9 mouse cellular contexts compared by ENCODE assay signal in genomic region chr14:55146829-55147401, GRCm38 (mm10). TPM values are rescaled to one million over a fixed set of nuclear protein-coding genes. Genes with fewer than 3 reads are reported as not detected.
DNase-seq lines count a peak whose midpoint lies in the region; ATAC-seq and TF ChIP-seq lines count a peak whose summit lies in the region.
"Had no signal": no experiment of that assay in that cellular context is flagged by ENCODE, and none has a peak within 500 bp of the region (broad histone marks: within the 10 kb centered on the region; RNA-seq: fewer than 3 reads in every experiment).

No protein-coding gene starts in this region.

- peaks cover 39% of the 10 kb centered on the region for H3K27me3 ChIP-seq in myocyte (ENCODE audit: control insufficient read depth, insufficient read depth, insufficient read length)
- no peaks in the 10 kb centered on the region for H3K27me3 ChIP-seq in intestine, embryonic 15.5 days (replicated peaks)
- H3K27me3 ChIP-seq: limb, embryonic 13.5 days had no signal

- no peaks in the 10 kb centered on the region for H3K79me2 ChIP-seq in myocyte (ENCODE audit: control insufficient read depth, insufficient read depth)

- H3K9ac ChIP-seq in intestine, embryonic 15.5 days, result no peak overlapping the region
- H3K9ac ChIP-seq: limb, embryonic 13.5 days had no signal

- no peak for TF ChIP-seq CTCF in left cerebral cortex, adult 2 months (IDR thresholded peaks at IDR 0.05)

- no peaks in the 10 kb centered on the region for H3K4me1 ChIP-seq in intestine, embryonic 15.5 days (replicated peaks)

- no peaks in the 10 kb centered on the region for H3K9me3 ChIP-seq in intestine, embryonic 15.5 days
- H3K9me3 ChIP-seq: limb, embryonic 13.5 days had no signal

- DNase-seq in adrenal gland, postnatal 10 days, result peak; percentile 43
- no peak for DNase-seq in adrenal gland, postnatal 4 days (ENCODE audit: low spot score in 2 of 2)
- DNase-seq in ovary, adult 18-20 months (ENCODE audit: low spot score), result peak; percentile 8
- DNase-seq in ovary, postnatal 10 days (ENCODE audit: low spot score), result no peak
- DNase-seq in heart, adult 9 months (ENCODE audit: low spot score in 2 of 2), result peak; percentile 44 to 56
- DNase-seq in left cerebral cortex, adult 2 months (ENCODE audit: extremely low spot score in 1 of 2, low spot score in 2 of 2), result no peak

- TF ChIP-seq POLR2A in myocyte (IDR thresholded peaks at IDR 0.05; ENCODE audit: insufficient read length, low read depth), result no peak

- H3K36me3 ChIP-seq in myocyte (ENCODE audit: control insufficient read depth, insufficient read depth), result no peaks in the 10 kb centered on the region
- H3K36me3 ChIP-seq in intestine, embryonic 15.5 days, result no peaks in the 10 kb centered on the region
- H3K36me3 ChIP-seq: limb, embryonic 13.5 days had no signal

- WGBS in intestine, embryonic 15.5 days, result 84% methylated on average over 12 of the region's 12 CpGs

- H3ac ChIP-seq in myocyte (ENCODE audit: control insufficient read depth, insufficient read length), result no peak overlapping the region

- ATAC-seq in intestine, embryonic 15.5 days, result no peak

- intact Hi-C loops in left cerebral cortex, adult 2 months (cut with DNase I), result loop anchor here (5.0 kb wide), 4 partner anchors 65 to 310 kb away; no protein-coding TSS in a partner anchor

- no peak overlapping the region for H3K27ac ChIP-seq in left cerebral cortex, adult 2 months
- no peak overlapping the region for H3K27ac ChIP-seq in intestine, embryonic 15.5 days
- H3K27ac ChIP-seq: limb, embryonic 13.5 days had no signal

- peak overlapping the region; percentile 18 for H3K4me2 ChIP-seq in myocyte (ENCODE audit: low read depth)
- H3K4me2 ChIP-seq in intestine, embryonic 15.5 days (replicated peaks), result no peak overlapping the region
- H3K4me2 ChIP-seq: limb, embryonic 13.5 days had no signal

- H3K4me3 ChIP-seq in myocyte, result no peak overlapping the region
- H3K4me3 ChIP-seq in left cerebral cortex, adult 2 months, result no peak overlapping the region
- no peak overlapping the region for H3K4me3 ChIP-seq in intestine, embryonic 15.5 days (replicated peaks)
- H3K4me3 ChIP-seq: limb, embryonic 13.5 days had no signal

TF ChIP-seq in myocyte, 11 proteins besides CTCF, POLR2A, EP300 and RAD21:
- TF ChIP-seq MYOG (IDR thresholded peaks at IDR 0.05; ENCODE audit: control insufficient read depth in 1 of 3, insufficient read depth in 1 of 3, insufficient read length in 2 of 3, low read depth in 2 of 3) (peak in 1 of 3 experiments; percentile 28), REST (IDR thresholded peaks at IDR 0.05; ENCODE audit: insufficient read depth, insufficient read length) (no peak)

RNA-seq across cellular contexts. Expression of gene Jph4, which starts 30.2 kb away (rescaled TPM):
- 1 to 10 TPM; 4.3 to 7.5 TPM for total RNA-seq in adrenal gland, postnatal 10 days (2021)
- 10 to 100 TPM; 11.9 to 14.8 TPM for total RNA-seq in adrenal gland, postnatal 4 days (2021)
- polyA plus RNA-seq in myocyte (2012; fragmentation: generic; extraction: Trizol), result not detected
- 100 to 1,000 TPM; 300 to 347 TPM for total RNA-seq in left cerebral cortex, adult 2 months (2021)
- polyA plus RNA-seq in intestine, embryonic 15.5 days (2015; fragmentation: Nextera tagmentation; extraction: Ambion mirVana), result 1.6 and 1.7 TPM in 2 replicates

RNA-seq across cellular contexts. Expression of gene Ap1g2, which starts 40.5 kb away (rescaled TPM):
- total RNA-seq in adrenal gland, postnatal 10 days (2021), result 10 to 100 TPM; 20.0 to 31.3 TPM
- total RNA-seq in adrenal gland, postnatal 4 days (2021), result 10 to 100 TPM; 30.3 to 34.0 TPM
- polyA plus RNA-seq in myocyte (2012; fragmentation: generic; extraction: Trizol), result 6.5 TPM
- total RNA-seq in left cerebral cortex, adult 2 months (2021), result 1 to 10 TPM; 7.7 to 9.5 TPM
- polyA plus RNA-seq in intestine, embryonic 15.5 days (2015; fragmentation: Nextera tagmentation; extraction: Ambion mirVana), result 71.9 and 73.9 TPM in 2 replicates

RNA-seq across cellular contexts. Expression of gene Thtpa, which starts 52.3 kb away (rescaled TPM):
- total RNA-seq in adrenal gland, postnatal 10 days (2021), result 10 to 100 TPM; 13.2 to 17.5 TPM
- 10 to 100 TPM; 21.0 to 21.3 TPM for total RNA-seq in adrenal gland, postnatal 4 days (2021)
- polyA plus RNA-seq in myocyte (2012; fragmentation: generic; extraction: Trizol), result 10.8 TPM
- total RNA-seq in left cerebral cortex, adult 2 months (2021), result 10 to 100 TPM; 18.1 to 22.8 TPM
- polyA plus RNA-seq in intestine, embryonic 15.5 days (2015; fragmentation: Nextera tagmentation; extraction: Ambion mirVana), result 19.0 and 19.4 TPM in 2 replicates

RNA-seq across cellular contexts. Expression of gene Zfhx2, which starts 54.8 kb away (rescaled TPM):
- total RNA-seq in adrenal gland, postnatal 10 days (2021), result 1 to 10 TPM; 5.2 to 9.9 TPM
- 10 to 100 TPM; 11.9 to 13.5 TPM for total RNA-seq in adrenal gland, postnatal 4 days (2021)
- polyA plus RNA-seq in myocyte (2012; fragmentation: generic; extraction: Trizol), result 0.98 TPM
- 10 to 100 TPM; 47.0 to 61.6 TPM for total RNA-seq in left cerebral cortex, adult 2 months (2021)
- polyA plus RNA-seq in intestine, embryonic 15.5 days (2015; fragmentation: Nextera tagmentation; extraction: Ambion mirVana), result 3.8 and 4.4 TPM in 2 replicates

Comparison
In these comparisons a context has a peak if more than half of its experiments do, and no peak if none do; other contexts are left out.
1. DNase-seq: peak in adrenal gland, postnatal 10 days (single experiment), ovary, adult 18-20 months (single experiment) and heart, adult 9 months (2 of 2); none in adrenal gland, postnatal 4 days (0 of 2), ovary, postnatal 10 days (single experiment) and left cerebral cortex, adult 2 months (0 of 2).
2. RNA of gene Jph4, which starts 30.2 kb away (total RNA-seq): 300 to 347 TPM in left cerebral cortex, adult 2 months; 11.9 to 14.8 TPM in adrenal gland, postnatal 4 days and 4.3 to 7.5 TPM in adrenal gland, postnatal 10 days; every median in the first group is over 10 times any median in the second.